Mouse (Mus musculus) limb, embryonic 11.5 days (tissue): ENCODE measurements around the gene Mup5. TPM values are rescaled to one million over a fixed set of nuclear protein-coding genes. Genes with fewer than 3 reads are reported as not detected.
"Not testable (repeated sequence)": the region's sequence is repeated elsewhere in the genome, so short reads cannot be mapped to it uniquely, and the experiment has no call there.

Experiments
- ATAC-seq: fragments of 200-750 bp; cut with Nextera tagmentation; 2 replicates; pipeline ENCODE4 v1.8.0; 2017; ENCODE audit warnings: low read depth; ENCODE audit not compliant: insufficient number of reproducible peaks, low FRiP score, low TSS enrichment
- DNase-seq: peaks from one replicate; pipeline ENCODE4 v3.0.0-alpha.2; 2015; ENCODE audit warnings: low spot score
- H3K27ac ChIP-seq: fragments of 300-500 bp; sonication (generic); replicated peaks from 2 replicates; pipeline ENCODE4 v1.5.1; 2014; ENCODE audit warnings: low read depth, mild to moderate bottlenecking, low read length
- H3K27me3 ChIP-seq: fragments of 300-500 bp; sonication (generic); 2 replicates; pipeline ENCODE4 v1.6.1; 2014; ENCODE audit warnings: mild to moderate bottlenecking, low read length, mixed read lengths; ENCODE audit not compliant: control insufficient read depth, insufficient read depth
- H3K36me3 ChIP-seq: fragments of 300-500 bp; sonication (generic); 2 replicates; pipeline ENCODE4 v1.6.1; 2014; ENCODE audit warnings: mild to moderate bottlenecking, low read length, moderate library complexity, mixed read lengths; ENCODE audit not compliant: control insufficient read depth, insufficient read depth
- H3K4me1 ChIP-seq: fragments of 300-500 bp; sonication (generic); 2 replicates; pipeline ENCODE4 v1.6.1; 2014; ENCODE audit warnings: low read length, mixed read lengths; ENCODE audit not compliant: control insufficient read depth, insufficient read depth
- H3K4me2 ChIP-seq: fragments of 300-500 bp; sonication (generic); 2 replicates; pipeline ENCODE4 v1.6.1; 2014; ENCODE audit warnings: low read depth, mild to moderate bottlenecking, moderate library complexity; ENCODE audit not compliant: severe bottlenecking
- H3K4me3 ChIP-seq: fragments of 300-500 bp; sonication (generic); 2 replicates; pipeline ENCODE4 v1.5.1; 2014; ENCODE audit warnings: low read depth, low read length
- H3K9ac ChIP-seq: fragments of 300-500 bp; sonication (generic); 2 replicates; pipeline ENCODE4 v1.6.1; 2014; ENCODE audit warnings: mild to moderate bottlenecking, low read length
- H3K9me3 ChIP-seq: fragments of 300-500 bp; sonication (generic); 2 replicates; pipeline ENCODE4 v1.6.1; 2016; ENCODE audit warnings: low read length; ENCODE audit not compliant: control insufficient read depth
- WGBS: fragments of 180-500 bp; shearing (Covaris S2); extraction: QIAGEN DNeasy Blood & Tissue Kit; methylation state at CpG from one replicate; pipeline ENCODE4 v1.1.7; 2014; 5-methylcytosine and 5-hydroxymethylcytosine counted together
- polyA plus RNA-seq: library from polyadenylated mRNA; unstranded; fragments of >200 nt; fragmentation: Nextera tagmentation; extraction: Ambion mirVana; gene quantifications from 2 replicates; pipeline ENCODE4 v1.2.1, GENCODE M21; 2014

The Mup5 gene
- polyA plus RNA-seq, 1 experiment from 2014 or later, result not detected

DNA sequence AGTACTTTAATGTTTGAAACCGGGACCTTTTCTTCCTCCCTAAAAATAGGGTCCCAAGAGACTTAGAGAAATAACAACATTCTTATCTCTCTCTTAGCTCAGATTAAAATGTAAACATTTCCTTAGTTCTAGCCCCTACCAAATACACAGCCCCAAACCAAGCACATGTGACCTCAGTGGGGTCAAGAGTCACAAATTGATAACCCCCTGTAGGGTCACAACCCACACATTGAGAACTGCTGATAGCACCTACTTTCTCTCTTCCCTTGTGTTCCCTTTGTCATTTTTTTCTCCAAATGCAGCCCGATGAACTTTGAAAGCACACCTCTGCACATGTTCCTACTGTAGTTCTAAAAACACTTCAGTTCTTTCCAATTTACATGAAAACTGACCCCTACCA lies 19.4 kb downstream of the Mup5 start:
- no peak overlapping the region for H3K4me3 ChIP-seq
- ATAC-seq, result no peak
- 84% methylated on average over 2 of the region's 2 CpGs for WGBS
- H3K27ac ChIP-seq, result no peak overlapping the region
- no peak for DNase-seq
- H3K4me1 ChIP-seq, result no peaks in the 10 kb centered on the region
- H3K9me3 ChIP-seq, result no peaks in the 10 kb centered on the region
- H3K27me3 ChIP-seq, result no peaks in the 10 kb centered on the region
- no peak overlapping the region for H3K4me2 ChIP-seq
- H3K9ac ChIP-seq, result no peak overlapping the region
- no peaks in the 10 kb centered on the region for H3K36me3 ChIP-seq

- Histone ChIP-seq H3K9me3 (no peaks in the 10 kb centered on the region; the same call in 1 of the 2 replicates), H3K4me1 (no peaks in the 10 kb centered on the region), H3K4me2 (no peak overlapping the region), H3K4me3 (no peak overlapping the region), H3K36me3 (no peaks in the 10 kb centered on the region), H3K9ac (no peak overlapping the region), H3K27me3 (no peaks in the 10 kb centered on the region), H3K27ac (no peak overlapping the region)
- ATAC-seq (no peak), DNase-seq (no peak)
Measured at GRCm38 (mm10) chr4:61813435-61813834, 21.6 kb downstream of the Mup5 start.

- not testable (repeated sequence) for H3K4me3 ChIP-seq, H3K27ac ChIP-seq, ATAC-seq, H3K27me3 ChIP-seq, H3K9ac ChIP-seq, H3K4me1 ChIP-seq, H3K9me3 ChIP-seq, H3K36me3 ChIP-seq, H3K4me2 ChIP-seq
- DNase-seq, result peak; percentile 62
- 20% methylated on average over 2 of the region's 2 CpGs for WGBS
Measured at GRCm38 (mm10) chr4:61811193-61811592, 23.8 kb downstream of the Mup5 start.

GRCm38 (mm10) chr4:61808926-61809325 lies 26.1 kb downstream of the Mup5 start:
- H3K4me1 ChIP-seq, H3K4me3 ChIP-seq, H3K4me2 ChIP-seq, ATAC-seq, H3K9me3 ChIP-seq, H3K9ac ChIP-seq, H3K27ac ChIP-seq, DNase-seq, H3K36me3 ChIP-seq, H3K27me3 ChIP-seq: not testable (repeated sequence)
- WGBS, result 90% methylated on average over 3 of the region's 3 CpGs

- not testable (repeated sequence) for H3K27ac ChIP-seq, H3K36me3 ChIP-seq, H3K4me2 ChIP-seq, H3K9me3 ChIP-seq, ATAC-seq, H3K27me3 ChIP-seq, DNase-seq, H3K9ac ChIP-seq, H3K4me1 ChIP-seq, H3K4me3 ChIP-seq
- WGBS, result 87% methylated on average over 1 of the region's 1 CpGs
Measured at GRCm38 (mm10) chr4:61789699-61790098, 45.3 kb downstream of the Mup5 start.

GRCm38 (mm10) chr4:61784231-61784630 lies 50.8 kb downstream of the Mup5 start:
- 76% methylated on average over 1 of the region's 1 CpGs for WGBS
- not testable (repeated sequence) for H3K4me1 ChIP-seq, H3K9me3 ChIP-seq, H3K4me2 ChIP-seq, H3K9ac ChIP-seq, H3K27ac ChIP-seq, ATAC-seq, H3K27me3 ChIP-seq, H3K4me3 ChIP-seq, DNase-seq, H3K36me3 ChIP-seq

GRCm38 (mm10) chr4:61782169-61782568 lies 52.9 kb downstream of the Mup5 start, which contains the start of gene Mup19:
Mup19 (minus strand) TSS chr4:61782269.
- not testable (repeated sequence) for H3K27ac ChIP-seq, H3K9me3 ChIP-seq, DNase-seq, H3K9ac ChIP-seq, H3K4me3 ChIP-seq, H3K27me3 ChIP-seq, H3K4me2 ChIP-seq, ATAC-seq, H3K4me1 ChIP-seq, H3K36me3 ChIP-seq
- WGBS, result 94% methylated on average over 1 of the region's 5 CpGs

Other genes with a start within 250 kb of the Mup5 start
- gene Mup17, start 239.4 kb downstream of the Mup5 start, polyA plus RNA-seq, result not detected in 2 replicates
- gene Mup18, start 161.1 kb downstream of the Mup5 start, polyA plus RNA-seq, result not detected in 2 replicates
- 0.45 TPM in 1 of 2 replicates, not detected in the other for gene Mup19, start 53.0 kb downstream of the Mup5 start, polyA plus RNA-seq
- not detected in 2 replicates for gene Mup20, start 218.9 kb upstream of the Mup5 start, polyA plus RNA-seq